Mouse (Mus musculus): ENCODE results near the gene Frs3. TPM values are rescaled to one million over a fixed set of nuclear protein-coding genes. Genes with fewer than 3 reads are reported as not detected.

Frs3 gene
- polyA plus RNA-seq, 1 experiment from 2014 or later, result 11.8 TPM

DNA sequence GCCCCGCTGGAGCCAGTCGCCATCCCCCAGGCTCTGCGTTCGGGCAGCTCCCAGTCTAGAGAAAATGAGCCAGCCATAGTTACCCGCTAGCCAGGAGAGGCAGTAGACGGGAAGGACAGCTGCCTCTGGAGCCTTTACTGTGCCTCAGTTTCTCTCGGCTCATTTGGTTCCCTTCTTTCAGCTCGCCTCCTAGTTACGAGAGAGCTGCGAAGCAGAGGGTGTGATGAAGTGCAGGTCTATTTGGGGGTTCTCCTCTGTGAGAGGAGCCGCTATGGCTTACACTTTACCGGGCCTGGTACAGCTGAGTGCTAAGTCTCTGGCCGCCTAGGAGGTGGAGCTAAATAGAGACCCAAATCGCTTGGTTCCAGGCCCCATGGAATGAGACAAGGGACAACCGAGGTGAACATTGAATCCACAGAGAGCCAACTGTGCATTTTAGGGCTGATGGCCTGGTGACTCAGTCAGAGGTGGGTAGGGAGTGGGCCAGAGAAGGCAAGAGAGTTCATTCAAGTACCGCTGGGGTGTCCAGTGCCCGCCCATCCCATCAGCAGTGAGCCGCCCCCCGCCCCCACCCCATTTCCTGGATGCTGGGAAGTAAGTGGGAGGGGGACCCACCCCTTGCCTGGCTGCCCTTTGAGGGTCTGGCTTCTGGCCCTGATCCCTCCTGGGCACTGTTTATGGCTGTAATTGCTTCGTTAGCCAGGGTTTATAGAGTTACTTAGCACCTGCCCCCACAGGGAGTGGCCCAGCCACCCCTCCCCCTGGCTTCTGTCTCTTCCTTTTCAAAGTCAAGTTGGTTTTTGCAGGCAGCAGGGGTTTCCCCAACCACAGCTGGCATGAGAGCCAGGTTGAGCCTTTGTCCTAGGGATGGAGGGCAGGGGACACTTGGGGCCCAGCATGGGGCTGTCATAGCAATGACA is 50.3 kb downstream of the Frs3 start:
- H3K4me3 ChIP-seq, result peak overlapping the region; percentile 56
- no peak for ATAC-seq
- H3K27ac ChIP-seq, result no peak overlapping the region
- H3K4me2 ChIP-seq, result peak overlapping the region; percentile 91
- H3K36me3 ChIP-seq (ENCODE audit: poor library complexity, severe bottlenecking), result no peaks in the 10 kb centered on the region
- peaks cover 27% of the 10 kb centered on the region for H3K4me1 ChIP-seq
- H3K9ac ChIP-seq, result peak overlapping the region; percentile 12
- peaks cover 34% of the 10 kb centered on the region for H3K27me3 ChIP-seq
- no peaks in the 10 kb centered on the region for H3K9me3 ChIP-seq (replicated peaks)
- 6% methylated on average over 20 of the region's 20 CpGs for WGBS

DNA sequence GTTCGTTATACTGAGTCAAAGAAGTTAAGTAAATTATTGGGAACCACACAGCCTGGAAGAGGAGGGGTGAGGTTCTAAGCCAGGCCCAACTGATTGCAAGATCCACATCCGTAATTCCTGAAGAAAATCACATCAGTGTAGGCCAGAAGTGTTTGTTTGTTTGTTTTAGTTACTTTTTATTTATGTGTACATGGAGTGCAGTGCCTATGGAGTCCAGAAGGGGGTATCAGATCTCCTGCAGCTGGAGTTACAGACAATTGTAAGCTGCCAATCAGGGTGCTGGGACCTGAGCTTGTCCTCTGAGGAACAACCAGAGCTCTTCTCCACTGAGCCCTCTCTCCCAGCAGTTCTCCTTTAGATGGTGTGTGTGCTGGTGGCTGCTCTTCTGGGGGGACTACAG is 51.4 kb downstream of the Frs3 start:
- H3K36me3 ChIP-seq (ENCODE audit: poor library complexity, severe bottlenecking), result no peaks in the 10 kb centered on the region
- H3K9ac ChIP-seq, result no peak overlapping the region
- H3K27me3 ChIP-seq, result peaks cover 34% of the 10 kb centered on the region
- WGBS, result 60% methylated on average over 2 of the region's 2 CpGs
- no peak overlapping the region for H3K27ac ChIP-seq
- no peak overlapping the region for H3K4me3 ChIP-seq
- ATAC-seq, result no peak
- H3K4me2 ChIP-seq, result no peak overlapping the region
- peaks cover 5% of the 10 kb centered on the region; the same call in 1 of the 2 replicates for H3K9me3 ChIP-seq (replicated peaks)
- H3K4me1 ChIP-seq, result peaks cover 27% of the 10 kb centered on the region

DNA sequence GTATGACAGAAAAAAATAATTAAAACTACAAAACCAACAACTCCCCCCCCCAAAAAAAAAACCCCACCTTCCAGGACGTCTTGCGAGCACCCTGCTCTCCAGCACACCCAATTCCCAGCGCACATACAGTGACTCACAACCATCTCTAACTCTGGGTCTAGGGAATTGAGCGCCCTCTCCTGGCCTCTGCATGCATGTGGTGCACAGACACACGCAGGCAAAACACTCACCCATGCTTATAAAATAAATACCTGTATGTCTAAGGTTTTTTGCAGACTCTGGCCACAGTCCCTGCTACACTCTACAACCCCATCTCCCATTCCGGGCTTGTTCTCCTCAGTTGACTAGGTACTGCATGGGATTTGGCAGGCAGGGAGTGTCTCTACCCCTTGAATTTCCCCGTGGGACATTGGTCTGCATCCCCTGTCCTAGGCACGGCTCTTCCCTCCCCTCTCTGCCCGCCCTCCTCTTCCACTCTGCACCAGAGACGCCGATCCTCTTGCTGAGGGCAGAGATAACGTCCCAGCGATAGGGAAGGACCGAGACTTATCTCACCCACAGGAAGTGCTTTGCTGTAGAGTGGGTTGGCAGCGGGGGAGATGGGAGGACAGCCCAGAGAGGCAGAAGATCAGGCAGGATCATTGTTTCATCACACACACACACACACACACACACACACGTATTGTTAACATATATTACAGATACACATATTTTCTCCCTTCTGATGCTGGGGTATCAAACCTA is 54.3 kb downstream of the Frs3 start:
- Histone ChIP-seq H3K9ac (no peak overlapping the region), H3K4me2 (no peak overlapping the region), H3K27ac (no peak overlapping the region), H3K4me1 (peaks cover 17% of the 10 kb centered on the region), H3K4me3 (no peak overlapping the region), H3K27me3 (peaks cover 22% of the 10 kb centered on the region), H3K36me3 (ENCODE audit: poor library complexity, severe bottlenecking) (no peaks in the 10 kb centered on the region), H3K9me3 (replicated peaks) (peaks cover 5% of the 10 kb centered on the region)
- ATAC-seq, result no peak
- WGBS, result 57% methylated on average over 16 of the region's 16 CpGs

DNA sequence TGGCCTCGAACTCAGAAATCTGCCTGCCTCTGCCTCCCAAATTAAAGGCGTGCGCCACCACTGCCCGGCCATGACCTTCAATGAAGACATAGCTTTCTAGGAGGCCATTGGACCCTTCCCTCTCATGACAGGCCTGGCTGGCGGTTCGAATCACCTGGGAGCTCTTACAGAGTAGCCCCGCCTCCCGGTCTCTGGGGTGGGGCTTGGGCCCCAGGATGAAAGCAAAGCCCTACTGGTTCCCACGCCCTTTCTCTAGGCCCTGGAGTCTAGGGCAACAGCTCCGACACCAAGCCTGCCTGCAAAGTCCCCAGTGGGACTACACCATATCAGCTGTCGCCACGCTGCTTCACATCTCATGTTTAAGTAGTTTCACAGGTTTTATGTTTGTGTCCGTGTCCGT is 55.3 kb downstream of the Frs3 start:
- Histone ChIP-seq H3K9ac (no peak overlapping the region), H3K4me2 (no peak overlapping the region), H3K27ac (no peak overlapping the region), H3K36me3 (ENCODE audit: poor library complexity, severe bottlenecking) (no peaks in the 10 kb centered on the region), H3K9me3 (replicated peaks) (peaks cover 5% of the 10 kb centered on the region), H3K4me3 (no peak overlapping the region), H3K4me1 (peaks cover 7% of the 10 kb centered on the region), H3K27me3 (peaks cover 12% of the 10 kb centered on the region)
- ATAC-seq, result no peak
- WGBS, result 92% methylated on average over 14 of the region's 14 CpGs

DNA sequence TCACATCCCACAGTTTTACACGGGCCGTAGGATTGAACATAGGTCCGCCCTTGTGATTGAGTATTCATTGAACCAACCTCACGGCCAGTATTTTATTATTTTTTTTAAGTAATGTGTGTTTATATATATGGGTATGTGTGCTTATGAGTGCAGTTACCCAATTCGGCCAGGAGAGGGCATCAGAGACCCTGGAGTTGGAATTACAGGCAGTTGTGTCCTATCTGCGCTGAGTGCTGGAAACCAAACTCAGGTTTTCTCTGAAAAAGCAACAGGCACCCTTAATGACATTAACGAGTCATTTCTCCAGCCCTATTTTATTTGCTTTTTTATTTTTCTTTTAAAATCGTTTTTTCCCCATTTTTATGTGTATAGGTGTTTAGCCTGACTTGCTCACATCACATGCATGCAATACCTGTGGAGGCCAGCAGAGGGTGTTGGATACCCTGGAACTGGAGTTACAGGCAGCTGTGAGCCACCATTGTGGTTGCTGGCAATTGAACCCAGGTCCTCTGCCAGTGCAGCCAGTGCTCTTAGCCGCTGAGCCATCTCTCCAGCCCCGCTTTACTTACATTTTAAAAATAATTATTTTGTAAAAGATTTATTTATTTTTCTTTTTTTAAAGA is 56.0 kb downstream of the Frs3 start:
- H3K36me3 ChIP-seq (ENCODE audit: poor library complexity, severe bottlenecking), result no peaks in the 10 kb centered on the region
- no peak for ATAC-seq
- 89% methylated on average over 10 of the region's 10 CpGs for WGBS
- H3K9ac ChIP-seq, result no peak overlapping the region
- H3K4me2 ChIP-seq, result no peak overlapping the region
- no peak overlapping the region for H3K4me3 ChIP-seq
- H3K27ac ChIP-seq, result no peak overlapping the region
- H3K27me3 ChIP-seq, result peaks cover 5% of the 10 kb centered on the region; the same call in 1 of the 2 replicates
- no peaks in the 10 kb centered on the region for H3K4me1 ChIP-seq
- peaks cover 5% of the 10 kb centered on the region for H3K9me3 ChIP-seq (replicated peaks)

DNA sequence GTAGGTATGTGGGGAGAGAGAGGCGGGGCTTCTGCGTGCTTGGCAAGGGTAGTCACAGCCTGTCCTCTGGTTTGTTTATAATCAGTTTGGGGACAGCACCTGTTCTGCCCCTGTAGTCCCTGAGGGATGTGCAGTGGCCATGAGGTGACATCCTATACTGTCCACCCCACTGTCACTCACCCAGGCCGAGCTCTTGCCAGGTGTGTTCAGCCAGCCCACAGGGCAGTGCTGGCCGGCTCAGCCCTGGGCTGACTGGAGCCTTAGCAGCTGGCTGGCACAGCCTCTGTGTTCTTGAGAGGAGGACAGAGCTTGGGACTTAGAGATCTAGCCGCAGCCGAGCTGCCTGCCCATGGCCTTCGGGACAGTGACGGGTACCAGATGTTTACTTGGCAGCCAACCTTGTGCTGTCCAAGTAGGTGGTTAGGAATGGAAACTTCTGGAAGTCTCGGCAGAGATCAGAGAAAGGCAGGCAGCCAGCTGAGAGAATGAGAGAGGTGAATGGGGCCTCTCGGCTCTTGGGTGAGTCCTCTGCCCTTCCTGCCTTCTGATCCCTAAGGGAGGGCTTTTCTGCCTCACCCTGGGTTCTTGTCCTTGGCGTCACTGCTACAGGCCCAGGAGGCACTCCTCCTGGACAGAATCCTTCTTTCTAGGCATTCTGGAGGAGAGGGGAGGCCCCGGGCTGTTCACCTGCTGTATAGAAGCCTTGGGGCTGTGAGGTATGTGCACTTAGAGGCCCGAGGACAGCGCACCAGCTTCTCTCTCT is 60.1 kb downstream of the Frs3 start:
- ATAC-seq, result no peak
- Histone ChIP-seq H3K9ac (no peak overlapping the region), H3K27ac (no peak overlapping the region), H3K36me3 (ENCODE audit: poor library complexity, severe bottlenecking) (no peaks in the 10 kb centered on the region), H3K4me2 (no peak overlapping the region), H3K4me3 (no peak overlapping the region), H3K4me1 (no peaks in the 10 kb centered on the region), H3K9me3 (replicated peaks) (peaks cover 5% of the 10 kb centered on the region), H3K27me3 (no peaks in the 10 kb centered on the region)
- 76% methylated on average over 14 of the region's 14 CpGs for WGBS

DNA sequence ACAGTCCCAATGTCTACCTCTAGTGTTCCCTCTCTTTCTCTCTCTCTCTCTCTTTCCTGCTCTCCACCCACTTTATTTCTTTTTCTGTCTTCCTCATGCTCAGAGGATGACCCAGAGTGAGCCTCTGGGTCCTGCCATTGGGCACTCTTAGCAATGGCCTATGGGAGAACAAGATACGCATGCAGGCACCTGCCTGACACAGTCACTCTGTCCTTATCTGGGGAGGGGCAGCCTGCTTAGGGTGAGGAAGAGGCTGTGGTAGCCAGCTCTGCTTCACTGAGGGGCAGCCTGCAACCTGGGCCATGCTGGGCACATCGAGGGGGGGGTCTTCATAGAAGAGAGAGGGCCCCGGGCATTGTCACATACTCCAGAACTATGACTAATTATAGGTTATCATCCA is 60.8 kb downstream of the Frs3 start:
- 85% methylated on average over 3 of the region's 3 CpGs for WGBS
- Histone ChIP-seq H3K9ac (no peak overlapping the region), H3K4me1 (no peaks in the 10 kb centered on the region)

DNA sequence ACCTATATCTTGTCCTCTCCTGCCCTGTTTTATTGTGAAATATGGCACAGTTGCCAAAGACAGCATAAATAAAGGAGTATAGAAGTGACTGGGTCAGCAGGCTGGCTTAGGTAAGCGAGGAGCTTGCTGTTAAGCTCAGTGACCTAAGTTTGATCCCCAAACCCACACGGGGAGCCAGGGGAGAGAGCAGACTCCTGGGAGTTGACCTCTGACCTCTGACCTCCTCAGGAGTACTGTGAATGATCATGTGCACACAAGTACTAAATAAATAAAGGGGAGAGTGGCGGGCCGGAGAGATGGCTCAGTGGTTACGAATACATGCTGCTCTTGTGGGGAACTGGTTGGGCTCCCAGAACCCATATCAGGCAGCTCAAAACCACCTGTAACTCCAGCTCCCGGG is 61.3 kb downstream of the Frs3 start:
- Histone ChIP-seq H3K36me3 (ENCODE audit: poor library complexity, severe bottlenecking) (no peaks in the 10 kb centered on the region), H3K27ac (no peak overlapping the region), H3K4me1 (no peaks in the 10 kb centered on the region), H3K4me2 (no peak overlapping the region), H3K4me3 (no peak overlapping the region), H3K9me3 (replicated peaks) (peaks cover under 1% of the 10 kb centered on the region; the same call in 1 of the 2 replicates), H3K9ac (no peak overlapping the region), H3K27me3 (no peaks in the 10 kb centered on the region)
- 60% methylated on average over 6 of the region's 6 CpGs for WGBS
- no peak for ATAC-seq

More for the DNA sequence above, 60.8 kb downstream of the Frs3 start:
- no peak overlapping the region for H3K27ac ChIP-seq
- H3K4me3 ChIP-seq, result no peak overlapping the region
- ATAC-seq, result no peak
- peaks cover 5% of the 10 kb centered on the region for H3K9me3 ChIP-seq (replicated peaks)
- H3K36me3 ChIP-seq (ENCODE audit: poor library complexity, severe bottlenecking), result no peaks in the 10 kb centered on the region
- H3K27me3 ChIP-seq, result no peaks in the 10 kb centered on the region
- no peak overlapping the region for H3K4me2 ChIP-seq

DNA sequence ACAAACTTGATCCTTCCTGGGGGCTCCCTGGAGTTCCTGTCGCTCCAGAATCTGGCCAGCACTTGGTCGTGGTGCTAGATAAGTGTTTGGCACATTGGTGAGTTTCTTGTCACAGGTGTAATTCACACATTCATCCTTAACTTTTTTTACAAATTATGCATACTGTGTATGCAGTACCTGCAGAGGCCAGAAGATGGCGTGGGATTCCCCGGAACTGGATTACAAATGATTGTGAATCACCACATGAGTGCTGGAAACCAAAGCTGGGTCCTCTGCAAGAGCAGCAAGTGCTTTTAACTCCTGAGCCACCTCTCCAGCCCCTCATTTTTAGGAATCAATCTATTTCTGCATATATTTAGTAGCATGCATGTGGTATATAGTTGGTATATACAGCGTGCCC is 63.0 kb downstream of the Frs3 start:
- no peak overlapping the region for H3K9ac ChIP-seq
- H3K4me3 ChIP-seq, result no peak overlapping the region
- H3K4me2 ChIP-seq, result no peak overlapping the region
- 76% methylated on average over 5 of the region's 5 CpGs for WGBS
- H3K27me3 ChIP-seq, result no peaks in the 10 kb centered on the region
- no peaks in the 10 kb centered on the region; the same call in 1 of the 2 replicates for H3K9me3 ChIP-seq (replicated peaks)
- no peak for ATAC-seq
- no peaks in the 10 kb centered on the region for H3K4me1 ChIP-seq
- H3K36me3 ChIP-seq (ENCODE audit: poor library complexity, severe bottlenecking), result no peaks in the 10 kb centered on the region
- no peak overlapping the region for H3K27ac ChIP-seq

DNA sequence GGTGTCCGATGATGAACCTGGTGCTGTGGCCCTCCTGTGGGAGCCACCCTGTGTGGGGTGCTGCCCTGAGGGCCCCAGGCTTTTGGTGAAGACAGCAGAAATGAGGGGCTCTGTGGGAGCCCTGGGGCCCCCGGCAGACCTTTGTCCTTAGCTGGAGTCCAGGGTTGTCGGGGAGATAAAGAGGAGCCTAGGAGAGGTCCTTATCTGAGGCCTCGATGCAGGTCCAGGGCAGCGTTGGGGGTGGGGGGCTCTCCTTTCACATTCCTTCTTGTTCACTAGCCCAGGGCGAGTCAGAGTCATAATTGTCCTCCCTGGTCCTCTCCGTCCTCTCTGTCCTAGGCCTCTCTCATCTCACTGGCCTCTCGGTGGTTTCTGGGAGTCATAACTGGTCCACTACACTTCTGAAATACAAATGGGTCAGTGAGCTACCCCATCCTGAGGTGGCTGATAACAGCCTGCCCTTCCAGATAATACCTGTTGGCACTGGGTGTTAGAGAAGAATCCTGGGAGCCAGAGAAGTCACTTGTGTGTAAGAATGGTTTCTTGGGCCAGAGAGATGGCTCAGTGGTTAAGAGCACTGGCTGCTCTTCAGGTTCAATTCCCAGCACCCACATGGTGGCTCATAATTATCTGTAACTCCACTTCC is 64.4 kb downstream of the Frs3 start:
- no peak overlapping the region for H3K9ac ChIP-seq
- H3K9me3 ChIP-seq (replicated peaks), result no peaks in the 10 kb centered on the region; the same call in 1 of the 2 replicates
- no peaks in the 10 kb centered on the region for H3K27me3 ChIP-seq
- WGBS, result 87% methylated on average over 8 of the region's 8 CpGs
- no peaks in the 10 kb centered on the region for H3K4me1 ChIP-seq
- no peak overlapping the region for H3K4me3 ChIP-seq
- H3K36me3 ChIP-seq (ENCODE audit: poor library complexity, severe bottlenecking), result no peaks in the 10 kb centered on the region
- H3K4me2 ChIP-seq, result no peak overlapping the region
- H3K27ac ChIP-seq, result no peak overlapping the region
- no peak for ATAC-seq
